Mouse (Mus musculus) T-helper 1 cell (primary cell): ENCODE results near the gene C8a.

Source experiments
- in situ Hi-C: fragments of 300-600 bp; cut with MboI, MseI; formaldehyde crosslinking; loops from one replicate; pipeline ENCODE4 v1.15.1; 2025; ENCODE audit warnings: high pct_unique_total_duplicates

C8a gene

GRCm38 (mm10) chr4:104843546-104843945 lies 32.7 kb downstream of the C8a start:
- in situ Hi-C loops: no loop called here

- in situ Hi-C loops: no loop called here
Observed at GRCm38 (mm10) chr4:104842204-104842603, 34.0 kb downstream of the C8a start.

GRCm38 (mm10) chr4:104838342-104838741 lies 37.9 kb downstream of the C8a start:
- in situ Hi-C loops: no loop called here

- in situ Hi-C loops: no loop called here
Observed at GRCm38 (mm10) chr4:104835096-104835495, 41.1 kb downstream of the C8a start.

GRCm38 (mm10) chr4:104828939-104829338 lies 47.3 kb downstream of the C8a start:
- in situ Hi-C loops: no loop called here

- in situ Hi-C loops: no loop called here
Observed at GRCm38 (mm10) chr4:104824381-104825077, 51.7 kb downstream of the C8a start.

GRCm38 (mm10) chr4:104823597-104824101 lies 52.5 kb downstream of the C8a start:
- in situ Hi-C loops: no loop called here

GRCm38 (mm10) chr4:104819891-104820290 lies 56.3 kb downstream of the C8a start:
- in situ Hi-C loops: no loop called here

- in situ Hi-C loops: no loop called here
Observed at GRCm38 (mm10) chr4:104818986-104819385, 57.2 kb downstream of the C8a start.

- in situ Hi-C loops: no loop called here
Observed at GRCm38 (mm10) chr4:104817509-104817908, 58.7 kb downstream of the C8a start.

- in situ Hi-C loops: no loop called here
Observed at GRCm38 (mm10) chr4:104816519-104817232, 59.5 kb downstream of the C8a start.

GRCm38 (mm10) chr4:104813617-104814016 lies 62.6 kb downstream of the C8a start:
- in situ Hi-C loops: no loop called here

- in situ Hi-C loops: no loop called here
Observed at GRCm38 (mm10) chr4:104810710-104811286, 65.4 kb downstream of the C8a start.

GRCm38 (mm10) chr4:104805414-104806257 lies 70.6 kb downstream of the C8a start:
- in situ Hi-C loops: no loop called here

- in situ Hi-C loops: no loop called here
Observed at GRCm38 (mm10) chr4:104804100-104804499, 72.1 kb downstream of the C8a start.

- in situ Hi-C loops: no loop called here
Observed at GRCm38 (mm10) chr4:104801625-104802024, 74.6 kb downstream of the C8a start.

- in situ Hi-C loops: no loop called here
Observed at GRCm38 (mm10) chr4:104798951-104799350, 77.2 kb downstream of the C8a start.

- in situ Hi-C loops: no loop called here
Observed at GRCm38 (mm10) chr4:104792111-104792510, 84.1 kb downstream of the C8a start.

GRCm38 (mm10) chr4:104782346-104782745 lies 93.9 kb downstream of the C8a start:
- in situ Hi-C loops: no loop called here

GRCm38 (mm10) chr4:104781441-104781840 lies 94.8 kb downstream of the C8a start:
- in situ Hi-C loops: no loop called here

GRCm38 (mm10) chr4:104779460-104779859 lies 96.7 kb downstream of the C8a start:
- in situ Hi-C loops: no loop called here

- in situ Hi-C loops: no loop called here
Observed at GRCm38 (mm10) chr4:104775601-104776000, 100.6 kb downstream of the C8a start.
